Mouse (Mus musculus): ENCODE results near the gene Phlda2.

Gene Phlda2

GRCm38 (mm10) chr7:143503926-143504325 lies 976 bp upstream of the Phlda2 start:
- DNase-seq (ENCODE audit: low spot score in 2 of 2) = no peak

GRCm38 (mm10) chr7:143501643-143502417 lies 1.1 kb downstream of the Phlda2 start:
- DNase-seq (ENCODE audit: low spot score in 2 of 2) = peak in 1 of 2 experiments; percentile 49

GRCm38 (mm10) chr7:143500912-143501311 lies 2.0 kb downstream of the Phlda2 start:
- DNase-seq (ENCODE audit: low spot score in 2 of 2) = no peak

- no peak for DNase-seq (ENCODE audit: low spot score in 2 of 2)
These were observed 4.4 kb downstream of the Phlda2 start for GRCm38 (mm10) chr7:143498584-143498983.

- no peak for DNase-seq (ENCODE audit: low spot score in 2 of 2)
These were observed 7.6 kb downstream of the Phlda2 start for GRCm38 (mm10) chr7:143495104-143495961.

- no peak for DNase-seq (ENCODE audit: low spot score in 2 of 2)
These were observed 9.3 kb downstream of the Phlda2 start for GRCm38 (mm10) chr7:143493616-143494126.

- DNase-seq (ENCODE audit: low spot score in 2 of 2) = no peak
These were observed 13.2 kb downstream of the Phlda2 start for GRCm38 (mm10) chr7:143489735-143490134.

GRCm38 (mm10) chr7:143482541-143482940 lies 20.4 kb downstream of the Phlda2 start:
- DNase-seq (ENCODE audit: low spot score in 2 of 2) = no peak

GRCm38 (mm10) chr7:143481806-143482387 lies 21.1 kb downstream of the Phlda2 start:
- no peak for DNase-seq (ENCODE audit: low spot score in 2 of 2)

- peak in 1 of 2 experiments; percentile 57 for DNase-seq (ENCODE audit: low spot score in 2 of 2)
These were observed 22.5 kb downstream of the Phlda2 start for GRCm38 (mm10) chr7:143480498-143480897.

GRCm38 (mm10) chr7:143477800-143478199 lies 25.1 kb downstream of the Phlda2 start:
- DNase-seq (ENCODE audit: low spot score in 2 of 2) = no peak

GRCm38 (mm10) chr7:143476702-143477335 lies 26.1 kb downstream of the Phlda2 start:
- DNase-seq (ENCODE audit: low spot score in 2 of 2) = no peak

- DNase-seq (ENCODE audit: low spot score in 2 of 2) = peak in 1 of 2 experiments; percentile 55
These were observed 27.1 kb downstream of the Phlda2 start for GRCm38 (mm10) chr7:143475876-143476275.

- no peak for DNase-seq (ENCODE audit: low spot score in 2 of 2)
These were observed 28.1 kb downstream of the Phlda2 start for GRCm38 (mm10) chr7:143474811-143475210.

GRCm38 (mm10) chr7:143473347-143474101 lies 29.4 kb downstream of the Phlda2 start, which contains the start of gene Slc22a18:
TSS of gene Slc22a18 (plus strand) at chr7:143473736.
- peak; percentile 59 to 76 for DNase-seq (ENCODE audit: low spot score in 2 of 2)

GRCm38 (mm10) chr7:143469946-143470345 lies 33.0 kb downstream of the Phlda2 start:
- peak; percentile 64 to 79 for DNase-seq (ENCODE audit: low spot score in 2 of 2)

GRCm38 (mm10) chr7:143467714-143468113 lies 35.2 kb downstream of the Phlda2 start:
- no peak for DNase-seq (ENCODE audit: low spot score in 2 of 2)

- peak; percentile 59 to 80 for DNase-seq (ENCODE audit: low spot score in 2 of 2)
These were observed 36.8 kb downstream of the Phlda2 start for GRCm38 (mm10) chr7:143466099-143466677.

GRCm38 (mm10) chr7:143464811-143465560 lies 38.0 kb downstream of the Phlda2 start:
- DNase-seq (ENCODE audit: low spot score in 2 of 2) = peak in 1 of 2 experiments; percentile 50

Data from urinary bladder, adult 18-20 months (tissue).